Mouse (Mus musculus): ENCODE results near the gene Dnajc10. TPM values are rescaled to one million over a fixed set of nuclear protein-coding genes. Genes with fewer than 3 reads are reported as not detected.

The Dnajc10 gene
- polyA plus RNA-seq (2012), result 27.6 and 43.7 TPM in 2 replicates

GRCm38 (mm10) chr2:80315242-80316161, at the start of gene Dnajc10:
TSS of gene Dnajc10 (plus strand) at chr2:80315466.
- peak; percentile 1 for TF ChIP-seq GATA1 (IDR thresholded peaks at IDR 0.05; ENCODE audit: low read length)

DNA sequence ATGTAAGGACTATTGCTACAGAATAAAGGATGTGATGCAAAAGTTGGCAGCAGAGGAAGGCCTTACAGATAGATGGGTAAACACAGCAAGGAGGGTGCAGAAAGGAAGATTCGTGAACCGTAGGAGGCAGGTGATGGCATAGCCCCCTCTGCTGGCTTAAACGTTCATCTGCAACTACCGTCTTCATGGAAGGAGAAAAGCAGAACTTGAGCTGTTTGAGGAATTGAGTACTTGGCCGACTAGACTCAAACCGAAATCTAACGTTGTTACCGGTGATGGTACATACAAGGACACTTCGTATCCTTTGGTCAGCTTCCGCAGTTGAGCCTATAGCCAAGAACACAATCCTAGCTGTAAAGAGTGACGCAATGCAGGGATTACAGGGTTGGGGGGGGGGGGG, 48.4 kb upstream of the Dnajc10 start:
- no peak for TF ChIP-seq GATA1 (IDR thresholded peaks at IDR 0.05; ENCODE audit: low read length)

DNA sequence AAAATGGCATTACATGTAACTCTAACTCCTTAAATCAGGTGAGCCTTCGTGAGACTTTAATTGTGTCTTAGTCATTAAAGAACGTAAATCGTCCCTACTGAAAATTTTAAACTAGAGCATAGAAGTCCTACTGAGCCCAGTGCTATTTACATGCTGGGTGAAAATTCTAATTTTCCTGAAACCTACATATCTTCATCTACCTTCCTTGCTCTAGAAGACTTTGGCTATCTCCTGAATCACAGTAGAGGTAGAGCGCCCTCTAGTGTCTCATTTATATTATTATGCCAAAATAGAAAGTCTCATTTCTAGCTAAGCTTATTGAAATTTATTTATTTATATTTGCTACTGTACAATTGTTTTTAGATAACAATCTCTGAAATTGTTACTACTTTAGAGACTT, 47.2 kb upstream of the Dnajc10 start:
- TF ChIP-seq GATA1 (IDR thresholded peaks at IDR 0.05; ENCODE audit: low read length), result no peak

DNA sequence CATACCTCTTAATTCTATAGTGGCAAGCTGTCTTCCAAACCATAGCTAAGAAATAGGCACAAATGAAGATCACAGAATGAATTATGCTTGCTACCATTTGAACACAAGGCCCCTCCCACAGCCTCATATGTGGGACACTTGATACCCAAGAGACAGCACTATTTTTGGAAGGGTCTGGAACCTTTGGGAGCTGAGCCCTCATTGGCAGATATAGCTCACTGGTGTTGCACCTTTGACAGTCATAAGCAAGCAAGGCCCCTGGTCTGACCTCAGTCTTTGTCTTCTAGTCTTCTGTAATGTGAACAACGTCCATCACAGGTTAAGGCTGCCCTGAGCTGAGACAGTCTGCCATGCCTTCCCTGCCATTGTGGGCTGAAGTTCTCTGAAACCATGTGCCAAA, 43.8 kb upstream of the Dnajc10 start:
- TF ChIP-seq GATA1 (IDR thresholded peaks at IDR 0.05; ENCODE audit: low read length), result no peak

DNA sequence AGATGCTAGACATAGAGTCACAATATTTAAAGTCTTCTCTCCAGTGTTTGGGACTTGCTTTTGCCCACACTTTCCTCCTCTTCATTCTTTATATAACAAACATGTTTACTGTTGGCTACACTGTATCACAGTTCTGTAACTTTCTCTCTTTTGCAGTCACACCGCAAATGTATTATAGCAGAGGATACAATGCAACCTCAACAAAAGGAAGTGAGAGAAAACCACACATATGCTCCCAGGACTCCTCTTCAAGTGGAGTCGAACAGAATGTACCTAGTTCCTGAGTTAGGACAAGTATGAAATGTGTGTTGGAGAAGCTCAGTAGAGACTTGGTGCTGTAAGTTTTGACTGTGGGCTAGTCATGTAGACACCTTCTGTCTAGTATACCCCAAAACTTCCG, 42.2 kb upstream of the Dnajc10 start:
- TF ChIP-seq GATA1 (IDR thresholded peaks at IDR 0.05; ENCODE audit: low read length), result no peak

DNA sequence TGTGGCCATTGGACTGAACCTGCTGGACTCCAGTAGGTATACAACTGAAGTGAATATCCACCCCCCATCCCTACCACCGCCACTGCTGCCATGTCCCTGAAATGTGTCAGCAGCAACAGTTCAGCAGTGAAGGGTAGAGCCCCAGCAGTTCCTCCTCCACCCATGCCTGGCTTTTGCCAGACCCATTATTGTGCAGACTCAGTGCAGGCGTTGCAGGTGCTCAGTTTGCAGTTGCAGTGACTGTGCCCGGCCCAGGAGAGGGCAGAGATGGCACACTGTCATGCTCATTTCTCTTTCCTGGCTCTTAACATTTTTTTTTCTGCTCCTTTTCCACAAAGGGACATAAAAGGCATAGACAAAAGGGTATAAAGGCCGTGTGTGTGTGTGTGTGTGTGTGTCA, 41.5 kb upstream of the Dnajc10 start:
- no peak for TF ChIP-seq GATA1 (IDR thresholded peaks at IDR 0.05; ENCODE audit: low read length)

GRCm38 (mm10) chr2:80275136-80275535, 40.1 kb upstream of the Dnajc10 start:
- TF ChIP-seq GATA1 (IDR thresholded peaks at IDR 0.05; ENCODE audit: low read length), result no peak

DNA sequence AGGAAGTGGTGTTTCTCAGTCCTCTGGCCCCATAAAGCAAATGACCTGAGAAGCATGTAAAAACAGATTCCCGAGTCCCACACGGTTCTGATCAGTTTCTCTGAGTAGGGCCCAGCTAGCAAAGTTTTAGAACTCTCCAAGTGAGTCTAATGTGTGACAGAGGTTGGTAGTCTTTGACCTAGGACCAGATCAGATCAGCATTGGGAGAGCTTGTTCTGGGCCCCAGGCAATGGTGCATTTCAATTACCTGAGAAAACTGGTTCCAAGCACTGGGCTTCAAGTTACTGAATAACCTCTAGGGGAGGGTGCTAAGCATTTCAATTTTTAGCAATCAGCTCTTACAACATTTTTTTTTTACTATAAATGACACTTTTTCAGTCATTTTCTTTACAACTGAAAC, 33.1 kb upstream of the Dnajc10 start:
- TF ChIP-seq GATA1 (IDR thresholded peaks at IDR 0.05; ENCODE audit: low read length), result no peak

DNA sequence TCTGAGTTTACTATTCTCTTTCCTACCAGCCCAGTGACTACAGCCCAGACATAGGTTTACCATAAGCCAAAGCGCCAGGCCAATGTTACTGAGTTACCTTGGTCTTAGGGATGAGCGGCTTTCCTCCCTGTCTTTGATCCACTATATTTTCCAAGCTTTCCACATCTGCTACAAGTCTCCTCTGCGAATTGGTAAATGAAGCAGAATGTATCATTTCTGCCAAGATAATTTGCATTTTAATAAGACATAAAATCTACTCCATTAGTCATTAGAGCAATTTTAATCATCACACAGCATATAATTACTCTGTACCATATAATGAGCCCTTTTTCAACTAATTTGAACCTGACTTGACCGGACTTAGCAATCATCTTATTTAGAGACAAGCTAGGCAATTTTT, 28.9 kb upstream of the Dnajc10 start:
- no peak for TF ChIP-seq GATA1 (IDR thresholded peaks at IDR 0.05; ENCODE audit: low read length)

DNA sequence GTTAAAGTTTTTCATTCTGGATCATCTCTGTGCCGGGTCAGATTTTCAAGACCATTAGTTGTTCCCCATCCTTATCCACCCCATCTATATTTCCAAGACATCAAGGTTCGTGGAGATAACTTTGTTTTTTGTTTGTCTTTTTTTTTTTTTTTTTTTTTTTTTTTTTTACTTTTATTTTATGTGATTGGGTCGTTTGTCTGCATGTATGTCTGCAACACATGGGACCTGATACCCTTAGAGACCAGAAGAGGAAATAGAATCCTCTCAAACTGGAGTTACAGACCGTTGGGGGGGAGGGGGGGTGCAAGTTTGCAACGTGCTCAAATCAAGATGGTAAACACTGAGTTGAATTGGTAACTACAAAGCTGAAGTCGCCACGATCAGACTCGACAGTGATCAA, 23.1 kb upstream of the Dnajc10 start, which contains the start of gene Prdx6b:
TSS of gene Prdx6b (plus strand) at position 301 of the 400 bp plus-strand sequence.
- no peak for TF ChIP-seq GATA1 (IDR thresholded peaks at IDR 0.05; ENCODE audit: low read length)

DNA sequence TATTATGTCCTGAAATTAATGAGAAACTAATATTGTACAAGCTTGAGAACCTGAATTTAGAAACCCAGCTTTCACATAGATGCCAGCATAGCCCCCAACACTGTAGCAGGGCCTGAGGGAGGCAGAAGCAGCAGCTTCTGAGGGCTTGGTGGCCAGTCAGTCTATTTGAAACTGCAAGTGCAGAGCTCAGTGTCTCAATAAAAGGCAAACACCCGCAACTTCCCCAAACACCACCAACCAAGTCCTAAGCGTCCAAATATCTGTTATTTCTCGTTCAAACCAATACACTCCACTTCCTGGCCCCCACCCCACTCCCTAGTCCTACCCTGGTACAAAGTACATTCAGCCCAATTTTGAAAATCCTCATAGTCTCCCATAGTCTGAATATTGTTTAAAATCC, 16.9 kb upstream of the Dnajc10 start:
- TF ChIP-seq GATA1 (IDR thresholded peaks at IDR 0.05; ENCODE audit: low read length), result no peak

DNA sequence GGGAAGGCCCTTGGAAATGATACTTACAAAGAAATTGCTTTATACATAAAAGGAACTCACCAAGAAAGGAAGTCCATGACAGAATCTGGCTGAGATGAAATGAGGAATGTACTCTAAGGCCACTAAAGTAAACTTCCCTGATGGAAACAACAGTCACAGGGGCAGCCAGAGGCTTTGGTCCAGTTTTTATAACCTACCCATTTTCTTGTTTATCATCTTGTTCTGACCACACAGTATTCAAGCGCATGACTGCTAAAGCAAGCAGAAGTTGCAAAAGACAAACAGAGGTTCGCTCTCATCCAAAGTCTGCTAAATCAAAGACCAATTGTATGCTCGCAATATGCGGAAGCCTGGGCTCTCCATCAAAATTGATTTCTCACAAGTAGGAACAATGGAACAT, 14.5 kb upstream of the Dnajc10 start:
- TF ChIP-seq GATA1 (IDR thresholded peaks at IDR 0.05; ENCODE audit: low read length), result no peak

- no peak for TF ChIP-seq GATA1 (IDR thresholded peaks at IDR 0.05; ENCODE audit: low read length)
Measured at GRCm38 (mm10) chr2:80303957-80304356, 11.3 kb upstream of the Dnajc10 start.

- no peak for TF ChIP-seq GATA1 (IDR thresholded peaks at IDR 0.05; ENCODE audit: low read length)
Measured at GRCm38 (mm10) chr2:80307701-80308100, 7.6 kb upstream of the Dnajc10 start.

- TF ChIP-seq GATA1 (IDR thresholded peaks at IDR 0.05; ENCODE audit: low read length), result no peak
Measured at GRCm38 (mm10) chr2:80309775-80310174, 5.5 kb upstream of the Dnajc10 start.

- TF ChIP-seq GATA1 (IDR thresholded peaks at IDR 0.05; ENCODE audit: low read length), result no peak
Measured at GRCm38 (mm10) chr2:80310772-80311171, 4.5 kb upstream of the Dnajc10 start.

DNA sequence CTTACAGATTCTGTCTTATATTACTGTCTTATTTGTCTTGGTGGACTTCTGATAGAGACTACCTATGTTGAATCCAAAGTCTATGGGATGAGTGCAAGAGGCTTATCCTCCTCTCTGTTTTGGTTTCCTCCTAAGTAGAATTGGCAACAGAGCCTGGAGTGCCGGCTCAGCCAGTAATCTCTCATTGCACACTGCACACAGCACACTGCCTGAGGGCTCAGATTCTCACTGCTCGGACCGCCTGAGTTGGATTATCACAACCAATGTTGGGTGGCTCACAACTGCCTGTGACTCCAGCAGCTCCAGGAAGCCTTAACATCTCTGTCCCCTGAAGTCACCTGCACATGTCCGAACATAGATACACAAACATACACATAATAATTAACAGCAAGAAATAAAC, 3.9 kb upstream of the Dnajc10 start:
- no peak for TF ChIP-seq GATA1 (IDR thresholded peaks at IDR 0.05; ENCODE audit: low read length)
